Mouse (Mus musculus): ENCODE measurements around the gene Tfap2c. TPM values are rescaled to one million over a fixed set of nuclear protein-coding genes. Genes with fewer than 3 reads are reported as not detected.

The Tfap2c gene
- total and polyA plus RNA-seq, 3 experiments = not detected

GRCm38 (mm10) chr2:172550364-172551080 is 1.1 kb downstream of the Tfap2c start:
- Histone ChIP-seq H3K9me3 (replicated peaks; ENCODE audit: low read length) (peaks cover 28% of the 10 kb centered on the region), H3K79me2 (replicated peaks; ENCODE audit: control insufficient read depth, extremely low read depth, insufficient read depth, poor library complexity, severe bottlenecking) (no peaks in the 10 kb centered on the region), H3K4me3 (replicated peaks in 1 of 3; ENCODE audit: low read depth in 2 of 3, low read length in 2 of 3, poor library complexity in 1 of 3) (no peak overlapping the region), H3K9ac (ENCODE audit: insufficient read depth, low read depth) (no peak overlapping the region), H3K27ac (ENCODE audit: insufficient read depth, low read depth) (no peak overlapping the region), H3K4me2 (ENCODE audit: insufficient read depth, low read depth, poor library complexity, severe bottlenecking) (no peak overlapping the region), H3K27me3 (replicated peaks) (peaks cover 57% of the 10 kb centered on the region), H3K36me3 (replicated peaks in 1 of 2; ENCODE audit: control insufficient read depth in 1 of 2, insufficient read depth in 1 of 2, low read length in 1 of 2) (no peaks in the 10 kb centered on the region), H3K4me1 (ENCODE audit: control insufficient read depth in 1 of 2, insufficient read depth in 2 of 2) (no peaks in the 10 kb centered on the region)
- dilution Hi-C loops (cut with MboI; ENCODE audit: extremely low pct_ligation_motif_present, extremely low pct_unique_long_range_greater_than_20kb, low sequenced_read_pairs) (no loop called here), in situ Hi-C loops (cut with MboI; ENCODE audit: low pct_ligation_motif_present, low pct_unique_long_range_greater_than_20kb, low sequenced_read_pairs) (no loop called here)
- TF ChIP-seq CHD1 (IDR thresholded peaks at IDR 0.05; ENCODE audit: low read depth, low read length) (no peak), HCFC1 (IDR thresholded peaks at IDR 0.05; ENCODE audit: low read depth, low read length) (no peak), ZNF384 (IDR thresholded peaks at IDR 0.05; ENCODE audit: low read depth, low read length) (no peak), MAX (IDR thresholded peaks at IDR 0.05; ENCODE audit: low read length) (no peak), CTCF (conservative IDR thresholded peaks at IDR 0.05 in 1 of 2, IDR thresholded peaks at IDR 0.05 in 1 of 2; ENCODE audit: low read depth in 2 of 2, low read length in 2 of 2) (no peak), MXI1 (IDR thresholded peaks at IDR 0.05; ENCODE audit: low read depth, low read length) (no peak), MEF2A (IDR thresholded peaks at IDR 0.05; ENCODE audit: borderline replicate concordance, low read depth, low read length) (no peak), IRF4 (IDR thresholded peaks at IDR 0.05; ENCODE audit: low read depth, low read length) (no peak)
- no peak for DNase-seq (ENCODE audit: extremely low read depth)

GRCm38 (mm10) chr2:172551081-172551720 is 1.8 kb downstream of the Tfap2c start:
- Histone ChIP-seq H3K9me3 (replicated peaks; ENCODE audit: low read length) (peaks cover 28% of the 10 kb centered on the region), H3K79me2 (replicated peaks; ENCODE audit: control insufficient read depth, extremely low read depth, insufficient read depth, poor library complexity, severe bottlenecking) (no peaks in the 10 kb centered on the region), H3K36me3 (replicated peaks in 1 of 2; ENCODE audit: control insufficient read depth in 1 of 2, insufficient read depth in 1 of 2, low read length in 1 of 2) (no peaks in the 10 kb centered on the region), H3K27ac (ENCODE audit: insufficient read depth, low read depth) (no peak overlapping the region), H3K9ac (ENCODE audit: insufficient read depth, low read depth) (no peak overlapping the region), H3K27me3 (replicated peaks) (peaks cover 57% of the 10 kb centered on the region), H3K4me2 (ENCODE audit: insufficient read depth, low read depth, poor library complexity, severe bottlenecking) (no peak overlapping the region), H3K4me1 (ENCODE audit: control insufficient read depth in 1 of 2, insufficient read depth in 2 of 2) (no peaks in the 10 kb centered on the region), H3K4me3 (replicated peaks in 1 of 3; ENCODE audit: low read depth in 2 of 3, low read length in 2 of 3, poor library complexity in 1 of 3) (no peak overlapping the region)
- no peak for DNase-seq (ENCODE audit: extremely low read depth)
- dilution Hi-C loops (cut with MboI; ENCODE audit: extremely low pct_ligation_motif_present, extremely low pct_unique_long_range_greater_than_20kb, low sequenced_read_pairs) = no loop called here
- TF ChIP-seq POLR2A (IDR thresholded peaks at IDR 0.05; ENCODE audit: low read depth, low read length) (no peak), MXI1 (IDR thresholded peaks at IDR 0.05; ENCODE audit: low read depth, low read length) (no peak), E2F4 (IDR thresholded peaks at IDR 0.05; ENCODE audit: insufficient replicate concordance, low read depth, low read length) (no peak), KAT2A (IDR thresholded peaks at IDR 0.05; ENCODE audit: insufficient replicate concordance, low read length) (no peak)
- in situ Hi-C loops (cut with MboI; ENCODE audit: low pct_ligation_motif_present, low pct_unique_long_range_greater_than_20kb, low sequenced_read_pairs) = no loop called here

DNA sequence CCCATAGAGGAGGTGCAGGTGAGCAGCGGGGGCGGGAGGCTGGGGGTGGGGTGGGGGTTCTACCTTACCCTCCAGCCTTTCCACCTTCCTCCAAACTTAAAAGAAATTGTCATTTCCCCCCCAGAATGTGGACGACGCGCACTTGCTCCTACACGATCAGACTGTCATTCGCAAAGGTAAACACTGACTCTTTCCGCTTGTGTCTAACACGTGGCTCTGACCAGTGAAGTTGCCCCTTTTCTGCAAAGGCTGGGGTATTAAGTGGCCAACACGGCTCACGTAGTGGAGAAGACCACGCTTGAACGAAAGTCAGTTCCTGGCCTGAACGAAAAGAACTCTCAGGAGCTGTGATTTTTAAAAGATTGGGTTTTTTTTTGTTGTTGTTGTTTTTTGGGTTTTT is 2.5 kb downstream of the Tfap2c start:
- no peaks in the 10 kb centered on the region for H3K4me1 ChIP-seq (ENCODE audit: control insufficient read depth in 1 of 2, insufficient read depth in 2 of 2)
- H3K27ac ChIP-seq (ENCODE audit: insufficient read depth, low read depth) = no peak overlapping the region
- no peak overlapping the region for H3K4me2 ChIP-seq (ENCODE audit: insufficient read depth, low read depth, poor library complexity, severe bottlenecking)
- no peak for DNase-seq (ENCODE audit: extremely low read depth)
- no peak overlapping the region for H3K9ac ChIP-seq (ENCODE audit: insufficient read depth, low read depth)
- TF ChIP-seq UBTF (IDR thresholded peaks at IDR 0.05; ENCODE audit: low read depth, low read length) (no peak), ZMIZ1 (IDR thresholded peaks at IDR 0.05; ENCODE audit: low read depth, low read length) (no peak), MXI1 (IDR thresholded peaks at IDR 0.05; ENCODE audit: low read depth, low read length) (no peak), SMC3 (IDR thresholded peaks at IDR 0.05; ENCODE audit: low read depth, low read length) (no peak), PAX5 (IDR thresholded peaks at IDR 0.05; ENCODE audit: low read length) (no peak), SIN3A (IDR thresholded peaks at IDR 0.05; ENCODE audit: low read length) (no peak), IRF4 (IDR thresholded peaks at IDR 0.05; ENCODE audit: low read depth, low read length) (no peak), TCF12 (IDR thresholded peaks at IDR 0.05; ENCODE audit: low read depth, low read length) (no peak), CHD1 (IDR thresholded peaks at IDR 0.05; ENCODE audit: low read depth, low read length) (no peak), ETS1 (conservative IDR thresholded peaks at IDR 0.05; ENCODE audit: low read depth, low read length) (no peak), EP300 (IDR thresholded peaks at IDR 0.05; ENCODE audit: low read length) (no peak), ZNF384 (IDR thresholded peaks at IDR 0.05; ENCODE audit: low read depth, low read length) (no peak), NRF1 (IDR thresholded peaks at IDR 0.05; ENCODE audit: low read depth, low read length) (no peak), MEF2A (IDR thresholded peaks at IDR 0.05; ENCODE audit: borderline replicate concordance, low read depth, low read length) (no peak), MAX (IDR thresholded peaks at IDR 0.05; ENCODE audit: low read length) (no peak), USF1 (IDR thresholded peaks at IDR 0.05; ENCODE audit: low read depth, low read length) (no peak), CHD2 (IDR thresholded peaks at IDR 0.05; ENCODE audit: low read length) (no peak), TBP (conservative IDR thresholded peaks at IDR 0.05; ENCODE audit: low read depth, low read length) (no peak), BHLHE40 (IDR thresholded peaks at IDR 0.05; ENCODE audit: low read depth, low read length) (no peak)
- dilution Hi-C loops (cut with MboI; ENCODE audit: extremely low pct_ligation_motif_present, extremely low pct_unique_long_range_greater_than_20kb, low sequenced_read_pairs) = no loop called here
- in situ Hi-C loops (cut with MboI; ENCODE audit: low pct_ligation_motif_present, low pct_unique_long_range_greater_than_20kb, low sequenced_read_pairs) = no loop called here
- no peaks in the 10 kb centered on the region for H3K36me3 ChIP-seq (replicated peaks in 1 of 2; ENCODE audit: control insufficient read depth in 1 of 2, insufficient read depth in 1 of 2, low read length in 1 of 2)
- peaks cover 57% of the 10 kb centered on the region for H3K27me3 ChIP-seq (replicated peaks)
- no peak overlapping the region for H3K4me3 ChIP-seq (replicated peaks in 1 of 3; ENCODE audit: low read depth in 2 of 3, low read length in 2 of 3, poor library complexity in 1 of 3)
- no peaks in the 10 kb centered on the region for H3K79me2 ChIP-seq (replicated peaks; ENCODE audit: control insufficient read depth, extremely low read depth, insufficient read depth, poor library complexity, severe bottlenecking)
- peaks cover 28% of the 10 kb centered on the region for H3K9me3 ChIP-seq (replicated peaks; ENCODE audit: low read length)
